Mouse (Mus musculus) 416B (cell line): ENCODE results near the gene Rif1.
"Not testable (repeated sequence)": the region's sequence is repeated elsewhere in the genome, so short reads cannot be mapped to it uniquely, and the experiment has no call there.

Experiments used
- DNase-seq: peaks from one replicate; pipeline ENCODE4 v3.0.0; 2011; ENCODE audit warnings: low read depth

Rif1 gene

GRCm38 (mm10) chr2:52071241-52071991, 1.2 kb upstream of the Rif1 start:
- no peak for DNase-seq

- DNase-seq: no peak
Measured at GRCm38 (mm10) chr2:52072065-52072490, 554 bp upstream of the Rif1 start.

- peak; percentile 24 for DNase-seq
Measured at GRCm38 (mm10) chr2:52073141-52073904, 691 bp downstream of the Rif1 start.

- no peak for DNase-seq
Measured at GRCm38 (mm10) chr2:52078666-52079065, 6.0 kb downstream of the Rif1 start.

DNA sequence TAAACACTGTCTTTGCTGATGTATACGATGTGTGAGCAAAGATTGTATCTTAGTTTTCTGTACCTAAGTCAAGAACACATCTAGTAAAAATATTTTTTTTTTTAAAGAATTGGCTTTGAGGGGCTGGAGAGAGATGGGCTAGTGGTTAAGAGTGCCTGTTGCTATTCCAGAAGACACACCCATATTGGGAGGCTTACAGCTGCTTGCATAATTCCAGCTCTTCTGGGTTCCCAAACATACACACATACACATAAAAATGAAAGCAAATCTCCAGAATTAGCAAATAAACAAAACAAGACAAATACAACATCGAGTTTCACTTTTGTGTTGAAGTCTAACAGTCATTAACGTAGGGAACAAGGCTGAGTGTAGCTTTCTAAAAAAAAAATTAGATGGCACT, 11.4 kb downstream of the Rif1 start:
- no peak for DNase-seq

- DNase-seq: no peak
Measured at GRCm38 (mm10) chr2:52084571-52084970, 11.9 kb downstream of the Rif1 start.

GRCm38 (mm10) chr2:52114086-52114485, 41.5 kb downstream of the Rif1 start:
- no peak for DNase-seq

DNA sequence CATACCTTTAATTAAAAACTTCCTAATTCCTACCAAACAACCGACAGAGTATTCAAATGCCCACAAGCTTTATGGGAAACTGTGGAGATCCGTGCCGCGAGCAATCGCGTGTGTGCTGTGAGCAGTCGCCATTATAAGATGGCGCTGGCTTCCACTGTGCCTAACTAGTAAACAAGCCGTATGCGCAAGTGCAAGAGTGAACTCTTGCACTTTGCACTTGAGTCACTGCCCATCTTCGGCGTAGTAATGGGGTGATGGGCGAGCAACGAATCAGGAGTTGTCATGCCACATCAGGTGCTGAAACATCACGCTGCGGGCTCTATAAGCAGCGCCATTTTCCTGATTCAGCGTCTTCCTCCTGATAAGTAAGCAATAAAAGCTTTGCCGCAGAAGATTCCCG, 58.7 kb downstream of the Rif1 start:
- not testable (repeated sequence) for DNase-seq

GRCm38 (mm10) chr2:52133351-52133750, 60.7 kb downstream of the Rif1 start:
- no peak for DNase-seq

DNA sequence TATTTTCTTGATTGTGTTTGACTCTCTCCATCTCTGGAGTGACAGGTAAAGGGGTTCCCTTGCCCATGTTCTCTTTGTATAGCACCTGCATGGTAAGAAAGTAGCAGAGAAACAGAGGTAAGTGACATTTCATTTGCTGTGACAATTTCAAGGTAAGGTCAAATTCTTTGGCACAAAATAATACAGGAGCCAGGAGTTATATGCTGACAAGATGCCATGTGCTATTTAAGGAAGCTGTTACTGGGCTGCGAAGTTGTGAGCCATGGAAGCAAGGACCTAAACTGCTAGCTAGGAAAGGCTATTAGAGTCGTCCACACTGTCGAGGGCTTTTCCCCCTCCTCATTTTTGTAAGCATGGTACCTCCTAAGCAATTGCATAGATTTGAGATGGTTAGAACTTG, 80.4 kb downstream of the Rif1 start:
- DNase-seq: no peak

GRCm38 (mm10) chr2:52169243-52170005, 96.8 kb downstream of the Rif1 start:
- peak; percentile 0 for DNase-seq
